Mouse (Mus musculus): ENCODE results near the gene Siglech. TPM values are rescaled to one million over a fixed set of nuclear protein-coding genes. Genes with fewer than 3 reads are reported as not detected.

Gene Siglech
- polyA plus RNA-seq, 1 experiment: 33.1 TPM

Other genes starting within 250 kb of the Siglech start
- gene Tubgcp5, start 26.0 kb downstream of the Siglech start, polyA plus RNA-seq (2012; rRNA removed): 20.6 and 25.0 TPM in 2 replicates
- 56.4 and 62.3 TPM in 2 replicates for gene Cyfip1, start 73.6 kb downstream of the Siglech start, polyA plus RNA-seq (2012; rRNA removed)
- 24.8 and 25.8 TPM in 2 replicates for gene Nipa2, start 194.3 kb downstream of the Siglech start, polyA plus RNA-seq (2012; rRNA removed)

Measured in frontal cortex, adult 2 months (tissue).